Mouse (Mus musculus) embryonic stem cell, embryonic (primary cell): ENCODE data around the gene Gnb3.

Experiments
- CTCF ChIA-PET, 4 experiments: fragments of 300-600 bp in 2 of 4; fragments of 350-600 bp in 2 of 4; sonication (Branson Sonifier 250); formaldehyde crosslinking; loops; one replicate each; lab custom pipeline; 2022; ENCODE audit warnings: inconsistent platforms in 2 of 4; lab: Charles Lee
- POLR2A ChIA-PET, 4 experiments: fragments of 300-600 bp in 2 of 4; fragments of 350-600 bp in 2 of 4; sonication (Branson Sonifier 250); formaldehyde crosslinking; loops; one replicate each; lab custom pipeline; 2022; ENCODE audit warnings: antibody characterized with exemption in 4 of 4, inconsistent platforms in 1 of 4; lab: Charles Lee

Gene Gnb3

GRCm38 (mm10) chr6:124840241-124841167, at the start of gene Gnb3:
Gene Gnb3, minus strand, starts transcription at chr6:124840275.
- ChIA-PET POLR2A (interaction anchor here (0.6 to 28.9 kb wide), 24 partner anchors 9 to 366 kb away, joined by 3 to 601 read pairs (median 4); partner anchors contain the start of genes Cdca3 (in 2 of the 4), Grcc10 (in 2 of the 4), Spsb2 (in 2 of the 4) and Usp5 (in 2 of the 4)), CTCF (interaction anchor here (0.5 to 1.8 kb wide), 10 partner anchors 10 to 321 kb away, joined by 3 to 6 read pairs (median 4); partner anchors contain the start of genes Cdca3 (in 2 of the 4) and Usp5 (in 2 of the 4))

- ChIA-PET CTCF (interaction anchor here in 1 of 4 experiments (1.3 kb wide), 1 partner anchor 16 kb away, joined by 4 read pairs; no protein-coding TSS in a partner anchor), POLR2A (interaction anchor here in 2 of 4 experiments (1.2 to 2.9 kb wide), 5 partner anchors 8 to 147 kb away, joined by 3 to 12 read pairs (median 3); partner anchors contain the start of gene Grcc10 (in 1 of the 2))
Observed at GRCm38 (mm10) chr6:124888555-124889125, 48.6 kb upstream of the Gnb3 start.

GRCm38 (mm10) chr6:124887986-124888385, 47.9 kb upstream of the Gnb3 start, which contains the start of gene Cd4:
Gene Cd4, minus strand, starts transcription at chr6:124888221.
- POLR2A ChIA-PET: interaction anchor here in 2 of 4 experiments (0.6 to 2.9 kb wide), 8 partner anchors 9 to 205 kb away, joined by 3 to 12 read pairs (median 3); partner anchors contain the start of gene Grcc10 (in 1 of the 2)
- CTCF ChIA-PET: interaction anchor here in 1 of 4 experiments (1.3 kb wide), 1 partner anchor 16 kb away, joined by 4 read pairs; no protein-coding TSS in a partner anchor

- ChIA-PET CTCF (interaction anchor here in 2 of 4 experiments (0.5 to 1.6 kb wide), 3 partner anchors 39 to 457 kb away, joined by 4 to 5 read pairs (median 4); no protein-coding TSS in a partner anchor), POLR2A (interaction anchor here in 2 of 4 experiments (1.0 to 1.6 kb wide), 2 partner anchors 11 to 145 kb away, joined by 3 to 4 read pairs; partner anchors contain the start of gene Grcc10 (in 1 of the 2))
Observed at GRCm38 (mm10) chr6:124885956-124886381, 45.9 kb upstream of the Gnb3 start.

- CTCF ChIA-PET: interaction anchor here (0.7 to 1.6 kb wide), 5 partner anchors 25 to 168 kb away, joined by 3 to 5 read pairs (median 3); partner anchors contain the start of gene P3h3 (in 1 of the 4)
- POLR2A ChIA-PET: interaction anchor here in 2 of 4 experiments (0.8 to 1.7 kb wide), 5 partner anchors 10 to 144 kb away, joined by 3 to 6 read pairs (median 4); partner anchors contain the start of gene Grcc10 (in 1 of the 2)
Observed at GRCm38 (mm10) chr6:124884714-124885500, 44.8 kb upstream of the Gnb3 start.

GRCm38 (mm10) chr6:124883351-124883750, 43.3 kb upstream of the Gnb3 start:
- POLR2A ChIA-PET: interaction anchor here in 3 of 4 experiments (0.6 to 1.7 kb wide), 4 partner anchors 10 to 247 kb away, joined by 3 to 6 read pairs (median 4); no protein-coding TSS in a partner anchor

GRCm38 (mm10) chr6:124881821-124882220, 41.7 kb upstream of the Gnb3 start:
- ChIA-PET CTCF (interaction anchor here in 1 of 4 experiments (0.6 kb wide), 1 partner anchor 25 kb away, joined by 6 read pairs; the partner anchor contains the start of gene P3h3), POLR2A (interaction anchor here in 2 of 4 experiments (0.6 to 1.5 kb wide), 5 partner anchors 10 to 315 kb away, joined by 3 to 5 read pairs (median 3); partner anchors contain the start of gene Grcc10 (in 1 of the 2))

More at GRCm38 (mm10) chr6:124883351-124883750, 43.3 kb upstream of the Gnb3 start:
- CTCF ChIA-PET: interaction anchor here in 2 of 4 experiments (0.6 to 1.5 kb wide), 3 partner anchors 13 to 33 kb away, joined by 3 read pairs; no protein-coding TSS in a partner anchor

GRCm38 (mm10) chr6:124879390-124879789, 39.3 kb upstream of the Gnb3 start:
- ChIA-PET POLR2A (interaction anchor here in 1 of 4 experiments (0.6 to 1.3 kb wide), 2 partner anchors 123 to 188 kb away, joined by 3 to 4 read pairs; partner anchors contain the start of genes Atn1 and Lpar5), CTCF (interaction anchor here in 1 of 4 experiments (1.3 kb wide), 1 partner anchor 32 kb away, joined by 3 read pairs; no protein-coding TSS in a partner anchor)

- CTCF ChIA-PET: interaction anchor here (0.5 to 1.6 kb wide), 9 partner anchors 9 to 56 kb away, joined by 3 to 7 read pairs (median 3); no protein-coding TSS in a partner anchor
- POLR2A ChIA-PET: interaction anchor here in 3 of 4 experiments (0.5 to 2.3 kb wide), 14 partner anchors 11 to 276 kb away, joined by 3 to 9 read pairs (median 4); partner anchors contain the start of genes Gpr162 (in 2 of the 3), Mlf2 (in 2 of the 3), Cd4 (in 1 of the 3) and Ptpn6 (in 1 of the 3)
Observed at GRCm38 (mm10) chr6:124874348-124874747, 34.3 kb upstream of the Gnb3 start.

GRCm38 (mm10) chr6:124866560-124866959, 26.5 kb upstream of the Gnb3 start:
- ChIA-PET POLR2A (interaction anchor here in 3 of 4 experiments (0.5 to 3.2 kb wide), 11 partner anchors 10 to 99 kb away, joined by 3 to 12 read pairs (median 4); partner anchors contain the start of genes Cops7a (in 1 of the 3), Mlf2 (in 1 of the 3) and P3h3 (in 1 of the 3)), CTCF (interaction anchor here in 3 of 4 experiments (0.5 to 1.7 kb wide), 5 partner anchors 10 to 20 kb away, joined by 3 to 6 read pairs (median 5); partner anchors contain the start of gene P3h3 (in 1 of the 3))

GRCm38 (mm10) chr6:124865766-124866362, 25.8 kb upstream of the Gnb3 start:
- POLR2A ChIA-PET: interaction anchor here (0.6 to 3.5 kb wide), 10 partner anchors 9 to 174 kb away, joined by 3 to 21 read pairs (median 3); partner anchors contain the start of genes Cops7a (in 1 of the 4), Mlf2 (in 1 of the 4) and P3h3 (in 1 of the 4)
- CTCF ChIA-PET: interaction anchor here in 3 of 4 experiments (1.0 to 2.7 kb wide), 4 partner anchors 8 to 165 kb away, joined by 3 to 12 read pairs (median 4); partner anchors contain the start of gene Mlf2 (in 1 of the 3)

GRCm38 (mm10) chr6:124863658-124864298, 23.7 kb upstream of the Gnb3 start, which contains the start of gene Gpr162:
Gene Gpr162, minus strand, starts transcription at chr6:124863983.
- POLR2A ChIA-PET: interaction anchor here (0.6 to 3.5 kb wide), 20 partner anchors 9 to 204 kb away, joined by 3 to 21 read pairs (median 4); partner anchors contain the start of genes Mlf2 (in 2 of the 4), Cdca3 (in 1 of the 4), Cops7a (in 1 of the 4) and Grcc10 (in 1 of the 4)

GRCm38 (mm10) chr6:124863125-124863657, 23.1 kb upstream of the Gnb3 start:
- CTCF ChIA-PET: interaction anchor here (0.7 to 5.6 kb wide), 18 partner anchors 9 to 221 kb away, joined by 3 to 49 read pairs (median 4); partner anchors contain the start of genes Mlf2 (in 4 of the 4), Cdca3 (in 1 of the 4) and Cops7a (in 1 of the 4)
- POLR2A ChIA-PET: interaction anchor here (0.6 to 3.5 kb wide), 31 partner anchors 8 to 523 kb away, joined by 3 to 21 read pairs (median 3); partner anchors contain the start of genes Cdca3 (in 2 of the 4), Mlf2 (in 2 of the 4), Usp5 (in 2 of the 4) and Cops7a (in 1 of the 4)

More at GRCm38 (mm10) chr6:124863658-124864298, 23.7 kb upstream of the Gnb3 start, which contains the start of gene Gpr162:
- CTCF ChIA-PET: interaction anchor here (0.9 to 5.6 kb wide), 13 partner anchors 8 to 67 kb away, joined by 3 to 49 read pairs (median 5); partner anchors contain the start of genes Mlf2 (in 3 of the 4) and Cdca3 (in 1 of the 4)
